Mouse (Mus musculus) megakaryocyte, embryonic 14.5 days (primary cell): ENCODE data around the gene Myo15b. TPM values are rescaled to one million over a fixed set of nuclear protein-coding genes. Genes with fewer than 3 reads are reported as not detected.
A peak's percentile ranks its signal among the peaks of the same experiment; 100 is the strongest.

Experiments used
- H3K27me3 ChIP-seq: replicated peaks from 2 replicates; pipeline ENCODE3; 2012; ENCODE audit warnings: inconsistent platforms
- H3K36me3 ChIP-seq: replicated peaks from 2 replicates; pipeline ENCODE3; 2012; ENCODE audit warnings: low read length, inconsistent platforms, mixed read lengths
- H3K4me1 ChIP-seq: 2 replicates; pipeline ENCODE4 v1.6.1; 2012; ENCODE audit warnings: inconsistent platforms
- H3K4me3 ChIP-seq: replicated peaks from 2 replicates; pipeline ENCODE3; 2012; ENCODE audit warnings: moderate library complexity, mild to moderate bottlenecking, inconsistent platforms
- H3K9me3 ChIP-seq: 2 replicates; pipeline ENCODE4 v1.6.1; 2012; ENCODE audit warnings: inconsistent platforms
- FLI1 ChIP-seq: IDR thresholded peaks from 2 replicates; pipeline ENCODE4 v1.6.1; 2012; ENCODE audit warnings: low read length, inconsistent platforms, mixed read lengths
- GATA1 ChIP-seq: IDR thresholded peaks from 3 replicates; pipeline ENCODE4 v1.6.1; 2012; ENCODE audit warnings: mixed read lengths, low read length, inconsistent platforms, borderline replicate concordance
- polyA plus RNA-seq: library from polyadenylated mRNA; stranded (reverse); fragments of >175 nt; gene quantifications from 2 replicates; pipeline ENCODE4 v1.2.3, GENCODE M21; 2012; ENCODE audit warnings: low replicate concordance; ENCODE audit not compliant: insufficient read depth

Gene Myo15b
- polyA plus RNA-seq, 1 experiment = 0.48 TPM

GRCm38 (mm10) chr11:115929818-115930217 lies 71.6 kb downstream of the Myo15b start:
- Histone ChIP-seq H3K9me3 (no peaks in the 10 kb centered on the region), H3K27me3 (no peaks in the 10 kb centered on the region), H3K4me1 (peaks cover 39% of the 10 kb centered on the region), H3K36me3 (peaks cover 50% of the 10 kb centered on the region), H3K4me3 (no peak overlapping the region)
- TF ChIP-seq FLI1 (no peak), GATA1 (no peak)

DNA sequence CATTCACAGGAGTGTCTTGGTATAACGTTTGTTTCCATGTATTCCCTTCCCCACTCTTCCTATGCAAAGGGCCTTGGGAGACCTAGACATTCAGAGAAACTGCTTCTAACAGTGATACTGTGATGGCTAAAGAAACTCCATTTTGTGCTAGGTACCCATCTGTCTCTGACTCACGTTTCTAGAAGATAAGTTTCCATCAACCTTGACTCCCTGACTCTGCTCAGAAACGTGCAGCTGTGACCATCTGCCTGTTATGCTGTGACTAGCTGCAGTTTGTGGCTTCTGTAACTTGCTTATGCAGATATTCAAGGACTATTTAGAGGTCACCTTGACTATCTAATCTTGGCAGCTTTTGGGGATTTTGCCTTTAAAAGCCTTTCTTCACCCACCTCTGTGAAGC lies 73.0 kb downstream of the Myo15b start:
- no peaks in the 10 kb centered on the region for H3K9me3 ChIP-seq
- H3K4me3 ChIP-seq = no peak overlapping the region
- TF ChIP-seq GATA1 (no peak), FLI1 (no peak)
- H3K36me3 ChIP-seq = peaks cover 52% of the 10 kb centered on the region
- H3K27me3 ChIP-seq = no peaks in the 10 kb centered on the region
- peaks cover 46% of the 10 kb centered on the region for H3K4me1 ChIP-seq

GRCm38 (mm10) chr11:115933108-115933746 lies 75.0 kb downstream of the Myo15b start, which contains the start of the genes Sap30bp and Recql5:
Sap30bp (plus strand) TSS chr11:115933282.
Recql5 (minus strand) TSS chr11:115933477.
- Histone ChIP-seq H3K4me3 (peak within 1 kb of the TSS; percentile 99), H3K4me1 (peaks cover 35% of the 10 kb centered on the region), H3K27me3 (no peaks in the 10 kb centered on the region), H3K36me3 (peaks cover 53% of the 10 kb centered on the region), H3K9me3 (no peaks in the 10 kb centered on the region)
- peak; percentile 43; the same call in 1 of the 2 replicates for TF ChIP-seq FLI1
- no peak for TF ChIP-seq GATA1

DNA sequence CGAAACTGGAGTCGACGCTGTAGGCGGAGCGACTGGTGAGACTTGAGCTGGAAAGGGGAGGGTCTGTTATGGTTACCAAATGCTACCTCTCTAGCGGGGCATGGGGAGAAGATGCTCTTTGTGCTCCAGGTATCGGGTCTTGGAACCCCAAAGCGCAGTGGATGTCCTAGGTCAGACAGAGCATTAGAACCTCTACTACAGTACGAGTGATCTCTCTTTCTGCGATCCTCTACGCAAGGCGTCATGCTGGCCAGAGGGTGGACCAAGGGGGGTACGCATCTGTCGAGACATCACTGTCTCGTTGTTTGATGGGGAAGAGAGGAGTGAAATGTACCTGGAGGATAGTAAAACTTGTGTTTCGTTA lies 75.5 kb downstream of the Myo15b start:
- no peaks in the 10 kb centered on the region for H3K9me3 ChIP-seq
- H3K36me3 ChIP-seq = peaks cover 53% of the 10 kb centered on the region
- TF ChIP-seq FLI1 (no peak), GATA1 (no peak)
- no peaks in the 10 kb centered on the region for H3K27me3 ChIP-seq
- peaks cover 35% of the 10 kb centered on the region for H3K4me1 ChIP-seq
- peak overlapping the region; percentile 99 for H3K4me3 ChIP-seq

DNA sequence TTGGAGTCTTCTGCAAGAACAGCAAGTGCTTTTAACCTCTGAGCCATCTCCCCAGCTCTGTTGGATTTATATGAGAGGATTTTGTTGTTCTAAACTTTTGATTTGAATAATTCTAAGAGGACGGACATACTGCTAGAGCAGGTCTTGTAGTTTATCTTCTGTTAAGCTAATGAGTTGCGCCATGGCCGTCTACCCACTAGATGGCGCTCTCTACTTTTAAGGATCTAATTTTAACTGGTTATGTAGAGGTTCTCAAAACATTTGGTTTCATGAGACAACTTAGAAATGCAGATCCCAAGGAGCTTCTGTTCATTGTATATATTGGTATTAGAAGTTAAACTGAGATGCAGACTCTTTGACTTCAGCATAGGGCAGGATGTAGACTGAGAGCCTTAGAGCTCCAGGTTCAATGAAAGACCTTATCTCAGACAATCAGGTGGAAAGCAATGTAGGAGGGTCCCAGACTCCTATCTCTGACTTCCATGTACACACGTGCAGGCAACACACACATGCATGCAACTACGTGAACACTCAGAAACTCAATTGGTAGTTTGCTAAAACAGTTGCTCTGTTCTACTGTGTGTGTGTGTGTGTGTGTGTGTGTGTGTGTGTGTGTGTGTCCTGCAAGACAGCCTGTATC lies 81.6 kb downstream of the Myo15b start:
- Histone ChIP-seq H3K9me3 (no peaks in the 10 kb centered on the region), H3K36me3 (peaks cover 95% of the 10 kb centered on the region), H3K27me3 (no peaks in the 10 kb centered on the region), H3K4me1 (peaks cover 7% of the 10 kb centered on the region), H3K4me3 (no peak overlapping the region)
- TF ChIP-seq FLI1 = no peak
- 0 out of 3 replicates have a peak, but pooled peaks have one; percentile 48 for TF ChIP-seq GATA1

GRCm38 (mm10) chr11:115941980-115942379 lies 83.8 kb downstream of the Myo15b start:
- Histone ChIP-seq H3K36me3 (peaks cover 98% of the 10 kb centered on the region), H3K4me1 (no peaks in the 10 kb centered on the region; the same call in 1 of the 2 replicates), H3K9me3 (no peaks in the 10 kb centered on the region), H3K4me3 (no peak overlapping the region), H3K27me3 (no peaks in the 10 kb centered on the region)
- no peak for TF ChIP-seq FLI1
- no peak for TF ChIP-seq GATA1

Other genes starting within 250 kb of the Myo15b start
- 9.6 and 15.5 TPM in 2 replicates for gene Mif4gd, start 245.4 kb upstream of the Myo15b start, polyA plus RNA-seq
- gene Slc25a19, start 230.1 kb upstream of the Myo15b start, polyA plus RNA-seq = 10.5 and 20.5 TPM in 2 replicates
- gene Grb2, start 149.8 kb upstream of the Myo15b start, polyA plus RNA-seq = 30.1 and 77.5 TPM in 2 replicates
- 22.7 and 34.8 TPM in 2 replicates for gene Tmem94, start 93.0 kb upstream of the Myo15b start, polyA plus RNA-seq
- gene Caskin2, start 44.8 kb upstream of the Myo15b start, polyA plus RNA-seq = 3.0 and 5.3 TPM in 2 replicates
- 21.0 and 35.3 TPM in 2 replicates for gene Tsen54, start 43.7 kb upstream of the Myo15b start, polyA plus RNA-seq
- gene Llgl2, start 34.4 kb upstream of the Myo15b start, polyA plus RNA-seq = 6.1 and 12.4 TPM in 2 replicates
- 6.7 and 13.1 TPM in 2 replicates for gene Smim5, start 41.6 kb downstream of the Myo15b start, polyA plus RNA-seq
- gene Smim6, start 53.6 kb downstream of the Myo15b start, polyA plus RNA-seq = not detected in 2 replicates
- 13.5 and 14.4 TPM in 2 replicates for gene Sap30bp, start 74.9 kb downstream of the Myo15b start, polyA plus RNA-seq
- gene Recql5, start 75.1 kb downstream of the Myo15b start, polyA plus RNA-seq = 9.5 and 10.4 TPM in 2 replicates
- 5.6 and 6.9 TPM in 2 replicates for gene Itgb4, start 116.3 kb downstream of the Myo15b start, polyA plus RNA-seq
- 197 and 238 TPM in 2 replicates for gene Galk1, start 154.3 kb downstream of the Myo15b start, polyA plus RNA-seq
- 819 and 908 TPM in 2 replicates for gene H3f3b, start 169.6 kb downstream of the Myo15b start, polyA plus RNA-seq
- 18.8 and 53.4 TPM in 2 replicates for gene Unk, start 171.9 kb downstream of the Myo15b start, polyA plus RNA-seq
- 221 and 384 TPM in 2 replicates for gene Unc13d, start 219.6 kb downstream of the Myo15b start, polyA plus RNA-seq
- gene Wbp2, start 228.6 kb downstream of the Myo15b start, polyA plus RNA-seq = 842 and 1,717 TPM in 2 replicates